Mouse (Mus musculus): Measurements from ENCODE around the gene Dst. TPM values are rescaled to one million over a fixed set of nuclear protein-coding genes. Genes with fewer than 3 reads are reported as not detected.
"Not testable (repeated sequence)": the region's sequence is repeated elsewhere in the genome, so short reads cannot be mapped to it uniquely, and the experiment has no call there.

Dst gene
- polyA plus RNA-seq, 1 experiment from 2014 or later = 13.4 TPM

DNA sequence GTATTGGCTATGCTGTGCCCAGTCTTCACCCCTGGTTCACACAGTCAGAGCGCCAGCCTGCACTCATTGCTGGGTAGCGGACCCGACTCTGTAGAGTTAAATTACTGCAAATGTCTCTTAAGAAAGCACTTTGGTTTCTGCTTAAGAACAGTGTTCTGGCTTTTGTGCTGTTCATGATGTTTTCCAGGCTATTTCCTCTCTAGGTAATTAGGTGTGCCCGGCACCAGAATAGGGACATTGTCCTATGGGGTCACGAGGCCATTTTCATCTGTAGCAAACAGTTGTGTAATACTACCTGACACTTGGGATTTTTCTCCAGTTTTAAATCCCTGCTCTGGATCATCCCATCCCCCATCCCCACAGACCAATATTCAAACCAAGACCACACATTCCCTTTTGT is 144.4 kb downstream of the Dst start:
- ATAC-seq (ENCODE audit: low read depth) = no peak
- H3K36me3 ChIP-seq (ENCODE audit: control insufficient read depth, insufficient read depth, low read length) = no peaks in the 10 kb centered on the region
- whole genome bisulfite sequencing = 73% methylated on average over 5 of the region's 5 CpGs
- H3K9me3 ChIP-seq (ENCODE audit: control insufficient read depth, low read length) = no peaks in the 10 kb centered on the region
- no peaks in the 10 kb centered on the region for H3K4me1 ChIP-seq (replicated peaks; ENCODE audit: control insufficient read depth, insufficient read depth, low read length)
- no peak overlapping the region for H3K4me3 ChIP-seq (ENCODE audit: low read length)
- no peak overlapping the region for H3K27ac ChIP-seq (ENCODE audit: low read length)
- no peak overlapping the region for H3K4me2 ChIP-seq (ENCODE audit: low read depth, low read length)
- H3K9ac ChIP-seq (ENCODE audit: low read length) = no peak overlapping the region
- H3K27me3 ChIP-seq (ENCODE audit: control insufficient read depth, insufficient read depth, low read depth, low read length) = no peaks in the 10 kb centered on the region

DNA sequence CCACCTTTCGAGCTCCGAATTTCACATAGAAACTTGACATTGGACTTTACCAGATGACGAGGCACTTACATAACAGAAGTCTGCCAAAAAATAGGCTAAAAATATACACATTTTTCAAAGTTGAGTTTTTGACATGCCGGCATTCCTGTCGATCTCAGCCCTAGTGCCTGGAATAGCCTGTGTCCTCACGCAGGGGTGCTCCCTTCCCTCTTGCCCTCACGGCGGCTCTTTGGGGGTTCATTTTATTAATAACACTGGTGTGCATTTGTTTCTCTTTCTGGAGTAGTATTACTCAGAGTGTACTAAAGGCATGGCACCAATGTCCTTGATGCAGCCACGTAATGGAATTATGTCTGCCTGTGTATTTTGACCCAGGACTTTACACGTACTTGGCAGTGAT is 146.9 kb downstream of the Dst start:
- Histone ChIP-seq H3K27me3 (ENCODE audit: control insufficient read depth, insufficient read depth, low read depth, low read length) (no peaks in the 10 kb centered on the region), H3K9me3 (ENCODE audit: control insufficient read depth, low read length) (no peaks in the 10 kb centered on the region), H3K4me3 (ENCODE audit: low read length) (no peak overlapping the region), H3K36me3 (ENCODE audit: control insufficient read depth, insufficient read depth, low read length) (no peaks in the 10 kb centered on the region), H3K27ac (ENCODE audit: low read length) (no peak overlapping the region), H3K4me1 (replicated peaks; ENCODE audit: control insufficient read depth, insufficient read depth, low read length) (no peaks in the 10 kb centered on the region), H3K9ac (ENCODE audit: low read length) (no peak overlapping the region), H3K4me2 (ENCODE audit: low read depth, low read length) (no peak overlapping the region)
- no peak for ATAC-seq (ENCODE audit: low read depth)
- 82% methylated on average over 10 of the region's 10 CpGs for WGBS

DNA sequence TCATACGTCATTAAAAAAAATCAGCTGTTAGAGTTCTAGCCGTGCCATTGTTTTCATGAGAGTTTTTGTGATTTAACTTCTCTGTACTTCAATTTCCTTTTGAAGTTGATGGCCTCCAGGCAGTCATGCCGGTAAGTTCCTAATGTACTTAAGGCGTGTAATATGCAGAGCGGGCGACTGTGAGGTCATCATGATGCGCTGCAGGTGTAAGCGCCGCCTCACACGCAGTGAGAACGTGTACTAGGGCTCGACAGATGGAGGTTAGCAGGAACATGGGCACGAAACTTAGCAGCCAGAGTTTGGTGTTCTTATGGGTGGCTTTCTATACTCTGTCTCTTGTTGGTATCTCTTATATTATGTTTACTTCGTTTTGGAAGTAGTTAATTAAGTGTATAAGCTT is 148.6 kb downstream of the Dst start:
- Histone ChIP-seq H3K4me1 (replicated peaks; ENCODE audit: control insufficient read depth, insufficient read depth, low read length) (no peaks in the 10 kb centered on the region; the same call in none of the 2 replicates), H3K4me2 (ENCODE audit: low read depth, low read length) (no peak overlapping the region), H3K27ac (ENCODE audit: low read length) (no peak overlapping the region), H3K36me3 (ENCODE audit: control insufficient read depth, insufficient read depth, low read length) (no peaks in the 10 kb centered on the region), H3K9me3 (ENCODE audit: control insufficient read depth, low read length) (no peaks in the 10 kb centered on the region), H3K4me3 (ENCODE audit: low read length) (no peak overlapping the region), H3K9ac (ENCODE audit: low read length) (no peak overlapping the region), H3K27me3 (ENCODE audit: control insufficient read depth, insufficient read depth, low read depth, low read length) (no peaks in the 10 kb centered on the region)
- no peak for ATAC-seq (ENCODE audit: low read depth)
- 89% methylated on average over 14 of the region's 14 CpGs for WGBS

DNA sequence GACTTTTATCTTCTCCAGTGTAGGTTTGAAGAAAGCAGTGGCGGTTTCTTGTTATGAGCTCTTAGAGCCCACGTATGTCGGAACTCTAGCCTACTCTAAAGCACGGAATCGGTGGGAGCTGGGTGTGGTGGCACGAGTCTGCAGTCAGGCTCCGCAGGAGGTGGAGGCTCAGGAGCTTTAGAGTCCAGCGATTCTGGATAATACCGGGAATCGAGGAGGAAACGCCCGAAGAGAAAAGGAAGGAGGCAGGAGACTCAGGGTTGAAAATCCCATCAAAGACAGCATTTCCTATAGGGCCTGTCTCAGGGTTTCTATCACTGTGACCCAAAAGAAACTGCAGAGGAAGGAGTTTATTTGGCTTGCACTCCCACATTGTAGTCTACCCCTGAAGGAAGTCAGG is 151.2 kb downstream of the Dst start:
- ATAC-seq (ENCODE audit: low read depth) = no peak
- H3K4me3 ChIP-seq (ENCODE audit: low read length) = no peak overlapping the region
- H3K27me3 ChIP-seq (ENCODE audit: control insufficient read depth, insufficient read depth, low read depth, low read length) = no peaks in the 10 kb centered on the region
- no peak overlapping the region for H3K4me2 ChIP-seq (ENCODE audit: low read depth, low read length)
- no peak overlapping the region for H3K9ac ChIP-seq (ENCODE audit: low read length)
- no peaks in the 10 kb centered on the region; the same call in none of the 2 replicates for H3K4me1 ChIP-seq (replicated peaks; ENCODE audit: control insufficient read depth, insufficient read depth, low read length)
- no peak overlapping the region for H3K27ac ChIP-seq (ENCODE audit: low read length)
- H3K9me3 ChIP-seq (ENCODE audit: control insufficient read depth, low read length) = no peaks in the 10 kb centered on the region
- WGBS = 91% methylated on average over 12 of the region's 12 CpGs
- H3K36me3 ChIP-seq (ENCODE audit: control insufficient read depth, insufficient read depth, low read length) = no peaks in the 10 kb centered on the region

DNA sequence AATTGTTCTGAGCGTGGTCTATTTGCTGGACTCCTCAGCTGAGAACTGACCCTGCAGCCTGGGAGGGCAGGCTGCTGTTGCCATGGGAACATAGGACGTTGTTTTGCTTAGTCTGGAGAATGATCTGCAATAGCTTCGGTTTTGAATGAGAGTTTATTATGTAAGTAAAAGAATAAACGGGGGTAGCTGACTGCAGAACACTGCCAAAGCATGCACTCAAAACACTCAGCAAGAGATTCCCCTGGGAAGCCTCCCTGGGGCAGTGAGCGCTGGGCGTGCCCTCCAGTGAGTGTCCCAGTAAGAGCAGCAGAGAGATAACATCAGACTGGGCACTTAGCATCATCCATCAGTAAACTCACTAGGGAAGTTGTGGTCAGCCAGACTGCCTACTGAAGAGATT is 152.4 kb downstream of the Dst start:
- H3K4me2 ChIP-seq (ENCODE audit: low read depth, low read length) = no peak overlapping the region; the same call in 1 of the 2 replicates

DNA sequence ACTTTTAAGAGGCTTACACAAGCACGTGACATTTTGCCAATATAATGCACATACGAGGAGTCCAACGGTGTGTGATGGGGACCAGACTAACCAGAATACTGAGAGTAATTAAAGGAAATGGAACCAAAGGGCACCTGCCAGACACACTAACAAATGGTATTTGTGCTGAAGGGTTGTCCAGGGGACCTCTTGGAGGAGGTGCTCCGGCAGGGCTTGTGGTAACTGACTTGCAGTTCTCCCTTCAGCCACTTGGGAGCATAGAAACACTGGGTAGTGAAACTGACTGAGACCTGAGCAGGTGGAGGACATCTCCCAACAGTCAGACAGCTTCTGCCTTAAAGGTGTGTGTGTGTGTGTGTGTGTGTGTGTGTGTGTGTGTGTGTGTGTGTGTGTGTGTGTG is 153.1 kb downstream of the Dst start:
- 20% methylated on average over 4 of the region's 4 CpGs for WGBS
- Histone ChIP-seq H3K4me1 (replicated peaks; ENCODE audit: control insufficient read depth, insufficient read depth, low read length) (no peaks in the 10 kb centered on the region; the same call in none of the 2 replicates), H3K9me3 (ENCODE audit: control insufficient read depth, low read length) (no peaks in the 10 kb centered on the region), H3K27ac (ENCODE audit: low read length) (no peak overlapping the region), H3K27me3 (ENCODE audit: control insufficient read depth, insufficient read depth, low read depth, low read length) (no peaks in the 10 kb centered on the region), H3K4me3 (ENCODE audit: low read length) (no peak overlapping the region), H3K9ac (ENCODE audit: low read length) (no peak overlapping the region), H3K36me3 (ENCODE audit: control insufficient read depth, insufficient read depth, low read length) (no peaks in the 10 kb centered on the region), H3K4me2 (ENCODE audit: low read depth, low read length) (no peak overlapping the region)
- peak; percentile 65; the same call in 1 of the 2 replicates for ATAC-seq (ENCODE audit: low read depth)

More for the DNA sequence above, 152.4 kb downstream of the Dst start:
- Histone ChIP-seq H3K27ac (ENCODE audit: low read length) (no peak overlapping the region), H3K4me3 (ENCODE audit: low read length) (no peak overlapping the region), H3K36me3 (ENCODE audit: control insufficient read depth, insufficient read depth, low read length) (no peaks in the 10 kb centered on the region), H3K9ac (ENCODE audit: low read length) (no peak overlapping the region), H3K9me3 (ENCODE audit: control insufficient read depth, low read length) (no peaks in the 10 kb centered on the region), H3K27me3 (ENCODE audit: control insufficient read depth, insufficient read depth, low read depth, low read length) (no peaks in the 10 kb centered on the region), H3K4me1 (replicated peaks; ENCODE audit: control insufficient read depth, insufficient read depth, low read length) (no peaks in the 10 kb centered on the region; the same call in none of the 2 replicates)
- ATAC-seq (ENCODE audit: low read depth) = peak; percentile 41; the same call in 1 of the 2 replicates
- 5% methylated on average over 6 of the region's 6 CpGs for WGBS

DNA sequence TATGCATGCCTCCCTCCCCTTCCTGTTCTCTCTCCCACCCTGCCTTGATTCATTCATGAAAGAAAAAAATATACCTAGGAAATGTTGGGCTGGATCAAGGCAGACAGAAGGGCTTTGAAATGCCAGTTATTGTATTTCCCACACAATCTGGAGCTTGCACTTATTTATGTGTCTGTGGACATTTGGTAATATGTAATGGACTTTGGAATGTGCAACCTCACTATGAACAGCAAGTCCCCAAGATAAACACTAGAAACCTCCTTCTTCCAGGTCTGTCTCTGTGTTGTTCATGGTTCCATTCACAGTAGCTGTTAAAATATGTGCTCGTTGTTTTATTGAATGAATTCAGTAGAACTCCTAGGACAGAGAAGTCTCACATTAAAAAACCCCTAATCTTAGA is 153.8 kb downstream of the Dst start:
- H3K27ac ChIP-seq (ENCODE audit: low read length) = no peak overlapping the region
- H3K27me3 ChIP-seq (ENCODE audit: control insufficient read depth, insufficient read depth, low read depth, low read length) = no peaks in the 10 kb centered on the region
- no peaks in the 10 kb centered on the region; the same call in none of the 2 replicates for H3K4me1 ChIP-seq (replicated peaks; ENCODE audit: control insufficient read depth, insufficient read depth, low read length)
- 46% methylated on average over 1 of the region's 1 CpGs for WGBS
- H3K4me2 ChIP-seq (ENCODE audit: low read depth, low read length) = no peak overlapping the region
- H3K36me3 ChIP-seq (ENCODE audit: control insufficient read depth, insufficient read depth, low read length) = no peaks in the 10 kb centered on the region
- H3K4me3 ChIP-seq (ENCODE audit: low read length) = no peak overlapping the region
- H3K9me3 ChIP-seq (ENCODE audit: control insufficient read depth, low read length) = no peaks in the 10 kb centered on the region
- H3K9ac ChIP-seq (ENCODE audit: low read length) = no peak overlapping the region
- no peak for ATAC-seq (ENCODE audit: low read depth)

DNA sequence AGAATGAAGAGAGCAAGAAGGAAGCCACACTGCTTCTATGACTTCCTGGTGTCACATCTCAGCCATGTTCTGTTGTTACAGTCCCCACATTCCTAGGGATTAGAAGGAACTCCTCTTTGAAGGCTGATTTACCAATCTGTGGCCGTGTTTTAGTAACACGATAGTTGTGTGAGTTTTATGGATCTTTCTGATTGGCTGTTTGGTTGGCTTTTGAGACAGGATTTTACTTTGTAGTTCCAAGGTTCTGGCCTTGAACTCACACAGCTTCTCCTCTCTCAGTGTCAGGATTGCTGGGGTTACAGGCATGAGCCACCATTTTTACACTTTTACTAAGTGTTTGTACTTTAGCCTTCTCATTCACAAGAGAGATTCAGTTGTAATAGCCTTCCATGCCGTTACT is 155.9 kb downstream of the Dst start:
- 74% methylated on average over 3 of the region's 3 CpGs for WGBS
- ATAC-seq (ENCODE audit: low read depth) = no peak
- H3K9me3 ChIP-seq (ENCODE audit: control insufficient read depth, low read length) = no peaks in the 10 kb centered on the region

DNA sequence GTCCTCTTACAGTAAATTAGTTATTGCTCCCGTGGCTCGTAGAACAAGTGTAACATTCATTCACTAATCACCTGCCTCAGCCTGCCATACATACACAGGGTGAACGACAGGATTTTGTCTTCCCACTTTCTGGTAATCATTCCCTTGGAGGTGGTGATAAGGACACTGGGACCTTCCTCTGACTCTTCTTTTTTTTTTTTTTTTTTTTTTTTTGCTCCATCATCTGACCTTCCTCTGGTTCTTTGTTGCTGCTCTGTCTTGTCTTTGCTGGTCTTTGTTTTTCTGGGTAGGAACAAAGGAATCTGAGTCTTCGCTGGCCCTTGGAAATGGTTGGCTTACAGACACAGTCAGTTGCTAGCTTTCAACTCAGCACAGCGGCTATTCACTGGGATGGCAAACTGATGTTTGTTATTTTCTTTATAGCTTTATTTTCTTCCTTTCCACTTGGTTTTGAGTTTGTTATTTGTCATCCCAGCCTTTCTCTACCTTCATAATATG is 157.6 kb downstream of the Dst start:
- WGBS = 73% methylated on average over 5 of the region's 5 CpGs
- Histone ChIP-seq H3K27me3 (ENCODE audit: control insufficient read depth, insufficient read depth, low read depth, low read length) (no peaks in the 10 kb centered on the region), H3K9me3 (ENCODE audit: control insufficient read depth, low read length) (no peaks in the 10 kb centered on the region), H3K4me2 (ENCODE audit: low read depth, low read length) (no peak overlapping the region), H3K36me3 (ENCODE audit: control insufficient read depth, insufficient read depth, low read length) (no peaks in the 10 kb centered on the region), H3K9ac (ENCODE audit: low read length) (no peak overlapping the region), H3K4me3 (ENCODE audit: low read length) (no peak overlapping the region), H3K27ac (ENCODE audit: low read length) (no peak overlapping the region), H3K4me1 (replicated peaks; ENCODE audit: control insufficient read depth, insufficient read depth, low read length) (no peaks in the 10 kb centered on the region; the same call in none of the 2 replicates)
- no peak for ATAC-seq (ENCODE audit: low read depth)

More for the DNA sequence above, 155.9 kb downstream of the Dst start:
- H3K4me2 ChIP-seq (ENCODE audit: low read depth, low read length) = no peak overlapping the region
- no peaks in the 10 kb centered on the region; the same call in none of the 2 replicates for H3K4me1 ChIP-seq (replicated peaks; ENCODE audit: control insufficient read depth, insufficient read depth, low read length)
- no peaks in the 10 kb centered on the region for H3K27me3 ChIP-seq (ENCODE audit: control insufficient read depth, insufficient read depth, low read depth, low read length)
- H3K9ac ChIP-seq (ENCODE audit: low read length) = no peak overlapping the region
- no peak overlapping the region for H3K4me3 ChIP-seq (ENCODE audit: low read length)
- no peak overlapping the region for H3K27ac ChIP-seq (ENCODE audit: low read length)
- no peaks in the 10 kb centered on the region for H3K36me3 ChIP-seq (ENCODE audit: control insufficient read depth, insufficient read depth, low read length)

DNA sequence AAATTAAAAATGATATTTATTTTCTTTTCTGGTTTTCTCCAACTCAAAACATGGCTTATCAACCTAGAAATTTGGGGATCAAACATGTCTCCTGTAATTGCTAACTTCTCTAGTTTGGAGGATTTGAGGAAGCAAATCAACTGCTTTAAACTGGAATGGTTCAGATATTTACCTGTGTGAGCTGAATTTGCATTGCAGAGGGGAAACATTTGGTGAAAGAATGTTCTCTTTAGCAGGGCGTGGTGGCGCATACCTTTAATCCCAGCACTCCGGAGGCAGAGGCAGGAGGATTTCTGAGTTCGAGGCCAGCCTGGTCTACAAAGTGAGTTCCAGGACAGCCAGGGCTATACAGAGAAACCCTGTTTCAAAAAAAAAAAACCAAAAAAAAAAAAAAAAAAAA is 158.4 kb downstream of the Dst start:
- not testable (repeated sequence) for H3K4me1 ChIP-seq (replicated peaks; ENCODE audit: control insufficient read depth, insufficient read depth, low read length)
- WGBS = 91% methylated on average over 4 of the region's 4 CpGs

More for the DNA sequence above, 158.4 kb downstream of the Dst start:
- not testable (repeated sequence) for H3K4me2 ChIP-seq (ENCODE audit: low read depth, low read length); H3K36me3 ChIP-seq (ENCODE audit: control insufficient read depth, insufficient read depth, low read length); H3K27me3 ChIP-seq (ENCODE audit: control insufficient read depth, insufficient read depth, low read depth, low read length); H3K4me3 ChIP-seq (ENCODE audit: low read length); H3K9me3 ChIP-seq (ENCODE audit: control insufficient read depth, low read length); H3K27ac ChIP-seq (ENCODE audit: low read length); ATAC-seq (ENCODE audit: low read depth); H3K9ac ChIP-seq (ENCODE audit: low read length)
